Mouse (Mus musculus) E14TG2a.4 (cell line): Measurements from ENCODE around the gene Ddx6.

Experiments used
- CTCF ChIP-seq: conservative IDR thresholded peaks from 2 replicates; pipeline ENCODE4 v1.5.1; 2014; ENCODE audit warnings: low read length
- NANOG ChIP-seq: IDR thresholded peaks from 2 replicates; pipeline ENCODE4 v1.6.1; 2014; ENCODE audit warnings: borderline replicate concordance, low read length, mixed read lengths
- POU5F1 ChIP-seq: IDR thresholded peaks from 2 replicates; pipeline ENCODE4 v1.6.1; 2014; ENCODE audit warnings: low read length, borderline replicate concordance

DNA sequence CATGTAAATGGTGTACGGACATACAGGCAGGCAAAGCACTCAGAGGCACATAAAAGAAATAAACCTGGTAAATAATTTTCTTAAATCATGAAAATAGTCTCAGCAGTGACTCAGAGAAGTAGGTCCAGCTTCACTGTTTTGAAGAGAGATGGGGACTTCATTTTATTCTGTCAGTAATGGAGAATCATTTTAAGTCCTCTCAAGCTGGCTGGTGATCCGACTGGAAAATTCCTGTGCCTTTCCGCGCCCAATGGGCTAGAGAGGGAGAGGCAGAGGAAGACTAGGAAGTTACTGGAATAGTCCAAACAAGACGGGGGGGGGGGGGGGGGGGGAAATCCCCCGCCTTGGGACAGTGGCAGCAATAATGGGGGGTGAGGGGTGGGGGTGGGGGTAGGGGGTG, 5.1 kb upstream of the Ddx6 start:
- TF ChIP-seq CTCF (no peak), NANOG (no peak), POU5F1 (no peak)
